Mouse (Mus musculus) CH12.LX (cell line): ENCODE measurements around the gene B3gnt3. TPM values are rescaled to one million over a fixed set of nuclear protein-coding genes. Genes with fewer than 3 reads are reported as not detected.

Experiments
- DNase-seq: peaks from one replicate; pipeline ENCODE4 v3.0.0-alpha.2; 2013; ENCODE audit errors: extremely low read depth
- H3K27ac ChIP-seq: 2 replicates; pipeline ENCODE4 v1.5.1; 2012; ENCODE audit warnings: low read depth, mild to moderate bottlenecking, control low read depth, moderate library complexity; ENCODE audit not compliant: insufficient read depth
- H3K27me3 ChIP-seq: replicated peaks from 2 replicates; pipeline ENCODE3; 2012; ENCODE audit warnings: inconsistent platforms
- H3K36me3 ChIP-seq, 2 experiments: replicated peaks in 1 of 2; 2 replicates each; pipeline versions ENCODE3 to v1.6.1; 2012; ENCODE audit warnings: inconsistent platforms in 1 of 2, low read length in 1 of 2, mild to moderate bottlenecking in 1 of 2, mixed read lengths in 1 of 2, moderate library complexity in 1 of 2; ENCODE audit not compliant: control insufficient read depth in 1 of 2, insufficient read depth in 1 of 2
- H3K4me1 ChIP-seq, 2 experiments: 2 replicates each; pipeline ENCODE4 v1.6.1; 2012; ENCODE audit warnings: inconsistent platforms in 1 of 2, moderate library complexity in 1 of 2; ENCODE audit not compliant: insufficient read depth in 2 of 2, control insufficient read depth in 1 of 2
- H3K4me2 ChIP-seq: 2 replicates; pipeline ENCODE4 v1.6.1; 2012; ENCODE audit warnings: low read depth, mild to moderate bottlenecking, control low read depth; ENCODE audit not compliant: poor library complexity, insufficient read depth, severe bottlenecking
- H3K4me3 ChIP-seq, 3 experiments: fragments of 150-350 bp in 1 of 3; sonication (generic) in 1 of 3; replicated peaks in 1 of 3; 2 replicates each; pipeline versions ENCODE3 to v1.5.1; 2011 to 2012; ENCODE audit warnings: low read depth in 2 of 3, low read length in 2 of 3, mild to moderate bottlenecking in 2 of 3, moderate library complexity in 2 of 3, control low read depth in 1 of 3, improper control_type of control experiment in 1 of 3, inconsistent platforms in 1 of 3, mixed read lengths in 1 of 3; ENCODE audit not compliant: poor library complexity in 1 of 3
- H3K79me2 ChIP-seq: replicated peaks from 2 replicates; pipeline ENCODE4 v1.6.1; 2012; ENCODE audit warnings: mild to moderate bottlenecking, moderate library complexity; ENCODE audit not compliant: control insufficient read depth, poor library complexity, insufficient read depth, severe bottlenecking; ENCODE audit errors: extremely low read depth
- H3K9ac ChIP-seq: 2 replicates; pipeline ENCODE4 v1.6.1; 2012; ENCODE audit warnings: low read depth, mild to moderate bottlenecking, control low read depth, moderate library complexity; ENCODE audit not compliant: insufficient read depth
- H3K9me3 ChIP-seq: replicated peaks from 2 replicates; pipeline ENCODE3; 2012; ENCODE audit warnings: low read length, inconsistent platforms, mixed read lengths
- CHD1 ChIP-seq: IDR thresholded peaks from 2 replicates; pipeline ENCODE4 v1.6.1; 2012; ENCODE audit warnings: low read depth, low read length, improper control_type of control experiment, inconsistent platforms
- CHD2 ChIP-seq: IDR thresholded peaks from 2 replicates; pipeline ENCODE4 v1.6.1; 2011; ENCODE audit warnings: low read length, improper control_type of control experiment
- CTCF ChIP-seq, 2 experiments: IDR thresholded peaks in 1 of 2; conservative IDR thresholded peaks in 1 of 2; 2 replicates each; pipeline ENCODE4 v1.5.1; 2011 to 2012; ENCODE audit warnings: low read depth in 2 of 2, low read length in 2 of 2, improper control_type of control experiment in 1 of 2, inconsistent platforms in 1 of 2, mild to moderate bottlenecking in 1 of 2, moderate library complexity in 1 of 2
- E2F4 ChIP-seq: IDR thresholded peaks from 2 replicates; pipeline ENCODE4 v1.6.1; 2011; ENCODE audit warnings: low read depth, low read length, improper control_type of control experiment; ENCODE audit not compliant: insufficient replicate concordance
- ELF1 ChIP-seq: IDR thresholded peaks from 2 replicates; pipeline ENCODE4 v1.6.1; 2014; ENCODE audit warnings: low read depth, mild to moderate bottlenecking, inconsistent platforms, low read length, improper control_type of control experiment
- HCFC1 ChIP-seq: IDR thresholded peaks from 2 replicates; pipeline ENCODE4 v1.6.1; 2012; ENCODE audit warnings: low read depth, mild to moderate bottlenecking, inconsistent platforms, low read length, improper control_type of control experiment
- KAT2A ChIP-seq: IDR thresholded peaks from 2 replicates; pipeline ENCODE4 v1.6.1; 2012; ENCODE audit warnings: low read length, improper control_type of control experiment, inconsistent platforms; ENCODE audit not compliant: insufficient replicate concordance
- MAFK ChIP-seq: IDR thresholded peaks from 2 replicates; pipeline ENCODE4 v1.6.1; 2011; ENCODE audit warnings: low read length, improper control_type of control experiment; ENCODE audit not compliant: insufficient replicate concordance
- MAX ChIP-seq: IDR thresholded peaks from 2 replicates; pipeline ENCODE4 v1.6.1; 2011; ENCODE audit warnings: low read length, improper control_type of control experiment
- MXI1 ChIP-seq: IDR thresholded peaks from 2 replicates; pipeline ENCODE4 v1.6.1; 2011; ENCODE audit warnings: mild to moderate bottlenecking, low read depth, low read length, improper control_type of control experiment
- POLR2AphosphoS2 ChIP-seq: IDR thresholded peaks from 2 replicates; pipeline ENCODE4 v1.6.1; 2011; ENCODE audit warnings: low read depth, low read length, improper control_type of control experiment
- RAD21 ChIP-seq: IDR thresholded peaks from 2 replicates; pipeline ENCODE4 v1.6.1; 2011; ENCODE audit warnings: low read depth, mild to moderate bottlenecking, low read length, improper control_type of control experiment, moderate library complexity
- RCOR1 ChIP-seq: conservative IDR thresholded peaks from 2 replicates; pipeline ENCODE4 v1.6.1; 2012; ENCODE audit warnings: low read depth, mild to moderate bottlenecking, inconsistent platforms, low read length, improper control_type of control experiment
- SMC3 ChIP-seq: IDR thresholded peaks from 2 replicates; pipeline ENCODE4 v1.6.1; 2011; ENCODE audit warnings: low read depth, low read length, improper control_type of control experiment
- TBP ChIP-seq: conservative IDR thresholded peaks from 2 replicates; pipeline ENCODE4 v1.6.1; 2011; ENCODE audit warnings: low read depth, low read length, improper control_type of control experiment
- TCF12 ChIP-seq: IDR thresholded peaks from 2 replicates; pipeline ENCODE4 v1.6.1; 2014; ENCODE audit warnings: low read depth, mild to moderate bottlenecking, inconsistent platforms, low read length, improper control_type of control experiment
- UBTF ChIP-seq: IDR thresholded peaks from 2 replicates; pipeline ENCODE4 v1.6.1; 2012; ENCODE audit warnings: low read depth, mild to moderate bottlenecking, inconsistent platforms, low read length, improper control_type of control experiment, moderate library complexity
- ZKSCAN1 ChIP-seq: IDR thresholded peaks from 2 replicates; pipeline ENCODE4 v1.6.1; 2012; ENCODE audit warnings: low read depth, inconsistent platforms, low read length, improper control_type of control experiment, borderline replicate concordance
- dilution Hi-C: fragments of 300-500 bp; cut with MboI; formaldehyde crosslinking; loops from 2 replicates; pipeline ENCODE4 v1.14.3; 2020; ENCODE audit warnings: low sequenced_read_pairs; ENCODE audit not compliant: extremely low pct_unique_long_range_greater_than_20kb, extremely low pct_ligation_motif_present
- in situ Hi-C: fragments of 300-500 bp; cut with MboI; formaldehyde crosslinking; loops from 3 replicates; pipeline ENCODE4 v1.14.3; 2019; ENCODE audit warnings: low sequenced_read_pairs, low pct_ligation_motif_present, low pct_unique_long_range_greater_than_20kb, mixed read lengths
- polyA plus RNA-seq: library from polyadenylated mRNA; unstranded; fragments of >175 nt; gene quantifications from 2 replicates; pipeline ENCODE4 v1.2.1, GENCODE M21; 2012; ENCODE audit warnings: low read depth; ENCODE audit not compliant: insufficient read length
- total RNA-seq, 2 experiments: library from RNA; depleted of rRNA; stranded (reverse); fragments of 300-350 nt in 1 of 2; fragments of >200 nt in 1 of 2; gene quantifications; 2 replicates each; pipeline ENCODE4 v1.2.3; 2012 to 2014

Gene B3gnt3
- total and polyA plus RNA-seq, 3 experiments = 0.24 to 0.98 TPM; not detected in 1

- no peak for TF ChIP-seq E2F4
- TF ChIP-seq POLR2AphosphoS2 = no peak
- no peak for TF ChIP-seq HCFC1
- peak; percentile 27; the same call in 1 of the 2 replicates for TF ChIP-seq TCF12
- no peak for TF ChIP-seq TBP
- peak in 1 of 2 experiments; percentile 95; a peak in 3 of 4 replicates for TF ChIP-seq CTCF (conservative IDR thresholded peaks at IDR 0.05 in 1 of 2, IDR thresholded peaks at IDR 0.05 in 1 of 2; ENCODE audit: low read depth in 2 of 2, low read length in 2 of 2)
- TF ChIP-seq CHD1 = no peak
- no peak for TF ChIP-seq MAFK
- peak; percentile 94 for TF ChIP-seq SMC3
- TF ChIP-seq ELF1 = no peak
- no peak for TF ChIP-seq ZKSCAN1
- no peak for TF ChIP-seq UBTF
- no peak for TF ChIP-seq RCOR1
- peak; percentile 91 for TF ChIP-seq RAD21
- TF ChIP-seq KAT2A = no peak
Observed at GRCm38 (mm10) chr8:71731652-71732230, 30.2 kb upstream of the B3gnt3 start (continued).

DNA sequence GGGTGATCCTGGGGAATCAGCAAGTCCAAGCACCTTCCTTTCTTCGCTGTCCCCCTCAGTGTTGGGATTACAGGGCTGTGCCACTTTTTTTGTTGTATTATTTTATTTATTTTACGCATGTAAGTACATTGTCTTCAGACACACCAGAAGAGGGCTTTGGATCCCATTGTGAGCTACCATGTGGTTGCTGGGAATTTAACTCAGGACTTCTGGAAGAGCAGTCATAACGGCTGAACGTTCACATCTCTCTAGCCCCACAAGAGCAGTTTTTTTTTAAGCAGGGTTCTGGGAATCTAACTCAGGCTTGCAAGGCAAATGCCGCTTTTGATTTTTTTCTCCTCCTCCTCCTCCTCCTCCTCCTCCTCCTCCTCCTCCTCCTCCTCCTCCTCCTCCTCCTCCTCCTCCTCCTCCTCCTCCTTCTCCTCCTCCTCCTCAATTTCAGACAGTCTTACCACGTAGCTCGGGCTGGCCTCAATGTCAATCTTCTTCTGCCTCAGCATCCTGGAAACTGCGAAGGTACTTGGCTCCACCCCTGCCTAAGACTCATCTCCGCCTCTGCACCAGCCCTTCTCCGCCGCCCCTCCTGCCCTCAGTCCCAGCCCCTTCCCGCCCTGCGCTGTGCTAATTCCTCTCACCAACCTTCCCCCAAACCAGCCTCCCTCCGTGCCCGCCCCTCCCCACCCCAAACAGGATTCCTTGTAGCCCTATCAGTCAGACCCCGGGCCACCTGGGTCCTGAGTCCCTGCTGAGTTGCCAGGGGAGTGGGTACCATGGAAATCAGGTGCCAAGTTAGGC, 27.4 kb upstream of the B3gnt3 start:
- no peaks in the 10 kb centered on the region for H3K79me2 ChIP-seq
- no peak overlapping the region for H3K27ac ChIP-seq
- in situ Hi-C loops = no loop called here
- peak; percentile 69 for DNase-seq
- H3K4me3 ChIP-seq = peak overlapping the region; percentile 1 to 32 (median 26)
- TF ChIP-seq MXI1 (0 out of 2 replicates have a peak, but pooled peaks have one; percentile 12), MAX (0 out of 2 replicates have a peak, but pooled peaks have one; percentile 9), CHD2 (no peak)
- peaks cover 4% of the 10 kb centered on the region for H3K27me3 ChIP-seq
- dilution Hi-C loops = no loop called here
- no peaks in the 10 kb centered on the region for H3K36me3 ChIP-seq
- peaks cover 16 to 31% of the 10 kb centered on the region in 2 experiments for H3K4me1 ChIP-seq
- peak overlapping the region; percentile 49 for H3K4me2 ChIP-seq
- H3K9ac ChIP-seq = no peak overlapping the region
- no peaks in the 10 kb centered on the region for H3K9me3 ChIP-seq
